In the genomic region with DNA sequence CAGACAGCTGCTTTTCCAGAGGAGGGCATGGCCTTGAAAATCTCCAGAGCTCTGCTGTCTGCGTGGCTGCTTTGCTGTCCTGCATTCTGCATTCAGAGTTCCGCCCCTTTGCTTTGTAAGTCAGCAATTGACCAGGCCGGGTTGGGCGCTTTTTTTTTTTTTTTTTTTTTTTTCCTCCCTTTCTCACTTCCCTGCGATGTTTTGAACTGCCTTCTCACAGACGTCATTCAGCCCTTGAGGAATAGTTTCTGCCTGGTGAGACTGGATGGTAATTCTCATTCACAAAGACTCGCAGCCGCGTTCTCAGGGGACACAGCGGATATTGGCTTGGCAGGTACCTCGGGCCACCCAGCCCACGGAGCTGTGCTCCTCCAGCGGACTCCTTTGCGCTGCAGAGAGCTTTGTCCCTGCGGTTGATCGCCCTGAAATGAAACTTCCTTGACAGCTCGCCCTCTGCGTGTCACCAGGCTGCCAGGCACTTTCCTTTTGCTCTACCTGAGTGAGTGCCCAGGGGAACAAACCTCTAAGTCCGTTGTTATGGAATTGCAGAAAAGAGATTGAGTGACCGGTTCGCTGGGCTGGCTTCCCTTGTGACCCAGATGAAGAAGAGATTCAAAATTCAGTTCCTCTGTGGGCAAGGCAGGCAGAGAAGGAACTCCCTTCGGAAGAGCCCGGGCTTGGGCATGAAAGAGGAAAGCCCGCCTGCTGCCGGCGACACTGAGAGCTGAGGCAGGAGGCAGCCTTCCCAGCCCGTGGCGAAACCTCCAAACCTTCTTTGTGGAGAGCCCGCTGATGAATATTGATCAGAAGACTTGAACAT, we compare ENCODE assay signal across 7 mouse cellular contexts.
DNase-seq lines count a peak whose midpoint lies in the region; ATAC-seq lines count a peak whose summit lies in the region.

No protein-coding gene starts in this region.

- ATAC-seq in hindbrain, embryonic 14.5 days (ENCODE audit: low FRiP score) = peak; percentile 55; the same call in 1 of the 2 replicates
- ATAC-seq in megakaryocyte-erythroid progenitor cell, adult 5-6 weeks (replicated peaks; ENCODE audit: low FRiP score, low TSS enrichment, poor library complexity, severe bottlenecking) = peak; percentile 38

- peak overlapping the region; percentile 2 for H3K27ac ChIP-seq in hindbrain, embryonic 14.5 days

- peak overlapping the region; percentile 59 for H3K9ac ChIP-seq in hindbrain, embryonic 14.5 days

- intact Hi-C loops in left cerebral cortex, postnatal 36 days (cut with DNase I) = loop anchor here (5.0 to 10.0 kb wide), 2 partner anchors 52 to 61 kb away; no protein-coding TSS in a partner anchor

- WGBS in hindbrain, embryonic 14.5 days = under 1% methylated on average over 29 of the region's 29 CpGs

- peak; percentile 25 to 31 for DNase-seq in adrenal gland, adult 18-20 months (ENCODE audit: low spot score in 2 of 2)
- DNase-seq in cerebellum, postnatal 36 days = peak; percentile 28 to 51
- peak; percentile 36 for DNase-seq in gastrocnemius, adult 18-20 months (ENCODE audit: low spot score)
- peak; percentile 46 for DNase-seq in hindbrain, embryonic 14.5 days (ENCODE audit: low spot score)
- DNase-seq in left cerebral cortex, postnatal 36 days (ENCODE audit: low spot score in 2 of 2) = peak; percentile 50 to 58
- peak; percentile 30 for DNase-seq in right cerebral cortex, postnatal 4 days

- H3K4me3 ChIP-seq in hindbrain, embryonic 14.5 days (replicated peaks; ENCODE audit: low read length) = peak overlapping the region; percentile 35

- no peaks in the 10 kb centered on the region for H3K9me3 ChIP-seq in hindbrain, embryonic 14.5 days (ENCODE audit: control insufficient read depth, low read length)

- no peaks in the 10 kb centered on the region for H3K36me3 ChIP-seq in hindbrain, embryonic 14.5 days (replicated peaks; ENCODE audit: control insufficient read depth, insufficient read depth)

- no peaks in the 10 kb centered on the region for H3K27me3 ChIP-seq in hindbrain, embryonic 14.5 days (ENCODE audit: control insufficient read depth, insufficient read depth, low read length)

- H3K4me1 ChIP-seq in hindbrain, embryonic 14.5 days (replicated peaks; ENCODE audit: control insufficient read depth, insufficient read depth, low read length) = peaks cover 12% of the 10 kb centered on the region

- H3K4me2 ChIP-seq in hindbrain, embryonic 14.5 days (replicated peaks) = peak overlapping the region; percentile 73

Comparison
In these comparisons a context has a peak if more than half of its experiments do, and no peak if none do; other contexts are left out.
1. Peak in every context shown above with its lines: DNase-seq, ATAC-seq, H3K4me3 ChIP-seq and H3K27ac ChIP-seq.